Mouse (Mus musculus) kidney, postnatal 10 days (tissue): ENCODE measurements at regions not wholly inside any gene's neighbourhood (a gene's known extent, or its start where the extent isn't known, plus 50 kb on each side); places are given as distances from the start of the nearest gene placed in this dataset.

Source experiments
- DNase-seq: peaks from one replicate; pipeline ENCODE4 v3.0.0; 2021; ENCODE audit warnings: mixed read lengths

GRCm38 (mm10) chr7:121214181-121214580 is 132.7 kb downstream of the Otoa start:
- no peak for DNase-seq

GRCm38 (mm10) chr7:121215032-121215431 is 133.6 kb downstream of the Otoa start:
- DNase-seq = no peak

DNA sequence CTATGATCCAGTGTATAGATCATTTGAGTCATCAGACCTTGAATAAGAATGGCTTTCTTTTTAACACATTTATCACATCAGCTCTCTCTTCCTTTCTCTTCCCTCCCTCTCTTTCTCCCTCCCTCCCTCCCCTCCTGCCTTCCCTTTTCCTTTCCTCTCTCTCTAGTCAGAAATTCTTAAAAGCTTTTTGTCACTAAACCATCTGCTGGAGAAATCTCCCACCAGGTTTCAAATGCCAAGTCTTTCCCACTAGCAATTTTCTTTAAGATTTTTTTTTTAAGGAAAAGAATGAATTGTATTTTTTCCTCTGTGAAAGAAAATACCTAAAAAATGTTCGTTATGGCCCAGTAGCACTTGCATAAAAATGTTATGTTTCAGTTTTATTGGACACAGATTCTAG is 134.3 kb downstream of the Otoa start:
- DNase-seq = no peak

GRCm38 (mm10) chr7:121218031-121218430 is 136.6 kb downstream of the Otoa start:
- no peak for DNase-seq

GRCm38 (mm10) chr7:121221158-121221557 is 139.7 kb downstream of the Otoa start:
- DNase-seq = no peak

DNA sequence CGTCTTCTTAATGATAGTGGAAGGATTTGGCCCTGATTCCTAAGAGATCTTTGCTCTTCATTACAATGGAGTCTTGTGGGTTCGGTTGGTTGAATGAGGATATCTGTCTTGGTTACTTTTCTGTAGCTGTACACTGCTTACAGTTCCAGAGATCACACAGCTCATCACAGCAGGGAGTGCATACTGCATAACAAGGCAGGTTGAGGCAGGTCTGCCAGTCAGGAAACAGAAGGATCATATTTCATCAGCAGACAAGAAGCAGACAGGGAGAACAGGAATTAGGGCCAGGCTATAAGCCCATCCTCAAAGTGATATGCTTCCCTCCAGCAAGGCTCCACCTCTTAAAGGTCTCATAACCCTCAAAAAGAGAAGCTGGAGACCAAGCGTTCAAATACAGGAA is 150.4 kb downstream of the Otoa start:
- no peak for DNase-seq

- DNase-seq = no peak
Observed at GRCm38 (mm10) chr7:121234831-121235230, 153.4 kb downstream of the Otoa start.

GRCm38 (mm10) chr7:121239731-121240130 is 151.9 kb upstream of the Hs3st2 start:
- no peak for DNase-seq

DNA sequence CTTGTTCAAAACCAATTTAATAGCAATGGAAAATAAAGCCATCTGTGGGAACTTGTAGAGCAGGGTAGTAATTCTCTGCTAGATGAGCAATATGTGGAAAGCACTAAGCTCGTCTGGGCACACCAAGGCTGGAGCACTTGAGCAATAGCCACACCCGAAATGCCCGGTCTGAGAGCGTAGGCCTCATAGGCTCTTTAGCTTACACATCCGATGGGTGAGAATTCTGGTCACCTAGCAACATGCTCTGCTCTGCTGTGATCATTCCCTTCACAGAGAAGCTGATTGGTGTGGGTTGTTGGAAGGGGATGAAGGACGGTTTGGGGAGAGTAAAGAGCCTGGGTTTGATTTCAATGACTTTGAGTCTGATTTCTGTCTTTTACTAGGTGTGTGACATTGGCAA is 143.8 kb upstream of the Hs3st2 start:
- DNase-seq = no peak

DNA sequence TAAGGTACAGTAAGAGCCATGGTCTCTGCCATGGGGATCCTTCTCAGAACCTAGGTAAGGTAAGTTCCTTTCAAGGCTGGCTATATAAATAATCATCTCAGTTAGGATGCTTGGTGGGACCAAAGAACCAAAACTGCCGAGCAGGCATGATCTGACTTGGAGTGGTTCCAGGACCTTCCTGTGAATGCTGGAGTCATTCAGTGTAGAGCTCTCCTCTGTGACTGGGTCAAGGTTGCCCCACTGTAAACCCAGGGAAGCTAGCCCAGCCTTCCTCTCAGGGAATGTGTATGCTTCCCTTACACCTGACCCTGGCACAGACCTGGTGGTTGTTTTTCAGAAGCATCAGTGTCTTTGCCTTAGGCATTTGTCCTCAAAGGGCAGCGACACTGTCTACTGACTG is 134.2 kb upstream of the Hs3st2 start:
- DNase-seq = no peak

DNA sequence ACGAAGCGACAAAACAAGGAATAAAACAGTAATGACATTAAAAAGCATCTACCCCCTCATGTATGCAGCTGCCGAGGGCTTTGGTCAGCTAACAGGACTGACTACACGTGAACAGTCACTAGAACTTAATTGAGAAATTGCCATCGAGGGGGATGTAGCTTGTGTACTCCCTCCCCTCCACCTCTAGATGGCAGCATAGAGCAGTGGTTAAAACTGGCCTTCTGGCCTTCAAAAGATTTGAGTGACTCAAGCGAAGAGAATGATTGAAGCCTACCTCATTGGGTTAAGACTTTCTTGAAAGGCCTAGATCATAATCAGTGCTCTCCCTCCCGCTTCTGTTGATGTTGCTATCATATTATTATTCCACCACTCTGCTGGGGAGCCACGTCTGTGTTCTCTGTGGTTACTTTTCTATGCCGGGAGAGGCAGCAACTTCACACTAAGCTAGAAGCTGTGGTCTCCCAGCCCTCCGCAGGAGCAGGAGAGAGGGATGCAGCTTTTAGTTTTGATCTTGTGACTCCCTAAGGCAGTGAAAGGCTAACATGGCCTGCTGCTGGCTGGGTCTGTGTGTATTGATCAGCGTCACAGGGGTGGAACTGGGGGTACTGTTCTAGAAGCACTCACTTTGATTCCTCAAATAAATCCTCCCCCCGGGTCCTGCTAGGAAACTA is 132.7 kb upstream of the Hs3st2 start:
- peak; percentile 27 for DNase-seq

- DNase-seq = no peak
Observed at GRCm38 (mm10) chr7:121259497-121260009, 132.1 kb upstream of the Hs3st2 start.

GRCm38 (mm10) chr7:121269358-121269757 is 122.3 kb upstream of the Hs3st2 start:
- DNase-seq = no peak

- no peak for DNase-seq
Observed at GRCm38 (mm10) chr7:121280597-121280996, 111.1 kb upstream of the Hs3st2 start.

DNA sequence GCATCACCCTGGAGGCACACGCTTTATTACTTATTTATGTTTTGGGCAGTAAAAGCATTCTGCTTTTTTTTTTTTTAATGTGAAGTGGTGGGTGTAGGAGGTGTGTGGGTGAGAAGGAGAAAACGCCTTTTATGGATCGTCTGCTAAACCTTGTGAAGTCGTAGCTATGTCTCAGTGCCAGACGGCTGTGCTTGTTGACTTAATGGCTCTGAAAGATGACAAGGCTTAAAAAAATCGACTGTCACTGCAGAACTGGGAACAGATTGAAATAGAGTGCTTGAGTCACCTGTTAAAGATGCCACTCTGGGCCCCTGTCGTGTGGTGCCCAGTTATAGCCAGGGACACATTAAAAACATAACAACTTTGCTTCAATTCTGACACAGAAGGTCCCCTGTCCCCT is 109.5 kb upstream of the Hs3st2 start:
- DNase-seq = no peak

GRCm38 (mm10) chr7:121289737-121290136 is 101.9 kb upstream of the Hs3st2 start:
- no peak for DNase-seq

GRCm38 (mm10) chr7:121296151-121296695 is 95.4 kb upstream of the Hs3st2 start:
- DNase-seq = no peak

DNA sequence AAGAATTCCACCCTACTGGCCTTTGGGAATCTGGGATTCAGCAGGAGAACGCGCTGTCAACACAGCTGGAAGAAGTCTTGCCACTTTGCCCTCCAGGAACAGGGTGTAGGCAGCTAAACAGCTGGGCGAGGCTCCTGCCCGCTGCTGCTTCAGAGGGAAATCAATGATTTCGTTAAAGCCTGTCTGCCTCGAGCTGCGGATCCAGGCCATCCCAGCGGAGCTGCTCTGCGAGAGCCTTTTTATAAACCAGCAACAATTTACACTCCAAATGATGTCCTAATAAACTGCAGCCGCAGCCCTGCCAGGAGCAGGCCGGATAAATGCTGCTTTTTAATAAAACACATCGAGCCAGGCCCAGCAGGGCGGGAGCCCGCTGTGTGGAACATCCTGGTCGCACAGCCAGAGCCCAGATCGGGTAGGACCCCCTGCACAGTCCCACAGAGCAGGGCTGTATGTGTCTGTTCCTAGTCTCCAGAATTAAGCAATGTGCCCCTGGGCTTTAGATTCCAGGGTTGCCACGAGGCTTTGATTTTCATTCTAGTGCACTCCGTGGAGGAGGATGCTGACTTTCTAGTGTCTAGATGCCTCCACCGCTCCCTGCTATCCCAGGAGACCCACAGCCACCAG is 78.6 kb upstream of the Hs3st2 start:
- DNase-seq = no peak

GRCm38 (mm10) chr7:121314521-121314920 is 77.1 kb upstream of the Hs3st2 start:
- no peak for DNase-seq

DNA sequence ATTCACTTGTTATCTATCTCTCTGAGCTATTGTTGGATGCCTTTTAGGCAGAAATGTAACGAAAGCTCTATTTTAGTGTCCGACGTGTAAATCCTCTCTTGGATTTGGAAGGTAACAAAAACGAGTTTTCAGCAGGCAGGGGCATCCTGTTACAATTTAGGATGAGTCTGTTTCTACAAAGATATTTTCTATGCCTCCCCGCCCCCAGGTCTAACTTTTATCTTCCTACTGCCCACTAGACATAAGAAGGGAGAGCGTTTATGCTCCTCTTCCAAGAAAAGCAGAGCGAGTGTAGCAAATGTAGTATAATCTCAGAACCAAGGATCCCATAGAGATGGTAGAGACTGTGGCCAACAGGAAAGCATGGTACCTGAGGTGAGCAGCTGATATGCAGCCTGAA is 62.4 kb upstream of the Hs3st2 start:
- no peak for DNase-seq

GRCm38 (mm10) chr7:121332532-121332931 is 59.1 kb upstream of the Hs3st2 start:
- DNase-seq = no peak

GRCm38 (mm10) chr7:121335390-121336109 is 56.1 kb upstream of the Hs3st2 start:
- DNase-seq = no peak

DNA sequence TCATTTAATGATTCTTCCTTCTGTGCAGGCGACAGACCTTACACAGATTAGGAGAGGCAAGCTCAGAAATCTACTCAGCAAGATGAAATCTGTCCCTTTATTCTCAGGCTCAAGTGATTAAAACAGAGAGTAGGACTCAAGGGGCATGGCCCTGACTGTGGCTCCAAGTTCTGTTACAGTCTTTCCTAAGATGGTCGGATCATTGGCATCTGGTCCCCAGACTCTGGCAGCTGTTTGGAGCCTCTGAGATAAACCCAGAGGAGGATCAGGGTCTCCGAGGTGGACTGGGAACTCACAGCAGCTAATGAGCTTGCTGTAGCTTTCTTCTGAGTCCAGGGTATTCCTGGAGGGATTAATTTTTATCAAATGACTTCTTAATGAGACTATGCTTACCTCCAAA is 51.7 kb upstream of the Hs3st2 start:
- no peak for DNase-seq
